ENCODE assay signal across 10 mouse cellular contexts in genomic region chr10:22172431-22173334, GRCm38 (mm10). TPM values are rescaled to one million over a fixed set of nuclear protein-coding genes. Genes with fewer than 3 reads are reported as not detected.
DNase-seq lines count a peak whose midpoint lies in the region; ATAC-seq and TF ChIP-seq lines count a peak whose summit lies in the region.
"Not testable (repeated sequence)": the region's sequence is repeated elsewhere in the genome, so short reads cannot be mapped to it uniquely, and the experiment has no call there.
"Had no signal": no experiment of that assay in that cellular context is flagged by ENCODE, and none has a peak within 500 bp of the region (broad histone marks: within the 10 kb centered on the region; RNA-seq: fewer than 3 reads in every experiment).

No protein-coding gene starts in this region.

- H3K27me3 ChIP-seq in embryonic facial prominence, embryonic 14.5 days (replicated peaks; ENCODE audit: control insufficient read depth, insufficient read depth, low read length); forebrain, embryonic 16.5 days (replicated peaks; ENCODE audit: control insufficient read depth, insufficient read depth, low read length); heart, embryonic 14.5 days (ENCODE audit: control insufficient read depth, insufficient read depth, low read length); hindbrain, embryonic 16.5 days (replicated peaks; ENCODE audit: control insufficient read depth, insufficient read depth, low read length); kidney, postnatal 0 days (ENCODE audit: insufficient read depth, low read length); liver, postnatal 0 days (ENCODE audit: insufficient read depth, low read length); midbrain, embryonic 12.5 days; stomach, embryonic 16.5 days (ENCODE audit: control insufficient read depth, insufficient read depth, low read length): not testable (repeated sequence)

- not testable (repeated sequence) for TF ChIP-seq CTCF in kidney, postnatal 0 days (IDR thresholded peaks at IDR 0.05; ENCODE audit: low read depth); liver, postnatal 0 days (IDR thresholded peaks at IDR 0.05; ENCODE audit: low read depth)

- H3K27ac ChIP-seq in embryonic facial prominence, embryonic 14.5 days (replicated peaks; ENCODE audit: low read depth, low read length); forebrain, embryonic 16.5 days (ENCODE audit: low read length); heart, embryonic 14.5 days (replicated peaks in 1 of 2; ENCODE audit: control insufficient read depth in 1 of 2, insufficient read depth in 1 of 2, low read depth in 2 of 2, low read length in 2 of 2); hindbrain, embryonic 16.5 days (ENCODE audit: low read depth, low read length); kidney, postnatal 0 days; liver, postnatal 0 days (ENCODE audit: low read depth); midbrain, embryonic 12.5 days (replicated peaks); stomach, embryonic 16.5 days (ENCODE audit: low read length): not testable (repeated sequence)

- H3K36me3 ChIP-seq in embryonic facial prominence, embryonic 14.5 days (ENCODE audit: control insufficient read depth, insufficient read depth, low read length); forebrain, embryonic 16.5 days (ENCODE audit: control insufficient read depth, insufficient read depth); heart, embryonic 14.5 days (ENCODE audit: control insufficient read depth, insufficient read depth, low read length); hindbrain, embryonic 16.5 days (ENCODE audit: control insufficient read depth, insufficient read depth, low read length); kidney, postnatal 0 days (ENCODE audit: insufficient read depth, low read length); liver, postnatal 0 days (replicated peaks; ENCODE audit: insufficient read depth, low read length); midbrain, embryonic 12.5 days; stomach, embryonic 16.5 days (ENCODE audit: control insufficient read depth, insufficient read depth, low read length): not testable (repeated sequence)

- not testable (repeated sequence) for H3K9ac ChIP-seq in embryonic facial prominence, embryonic 14.5 days (ENCODE audit: low read depth, low read length); forebrain, embryonic 16.5 days (replicated peaks; ENCODE audit: low read depth, low read length); heart, embryonic 14.5 days (ENCODE audit: low read length); hindbrain, embryonic 16.5 days (ENCODE audit: low read depth, low read length); kidney, postnatal 0 days (ENCODE audit: low read depth, low read length); liver, postnatal 0 days (replicated peaks); midbrain, embryonic 12.5 days (replicated peaks); stomach, embryonic 16.5 days (ENCODE audit: low read length)

- TF ChIP-seq EP300 in liver, postnatal 0 days (IDR thresholded peaks at IDR 0.05; ENCODE audit: low read depth) = not testable (repeated sequence)

- not testable (repeated sequence) for H3K4me1 ChIP-seq in embryonic facial prominence, embryonic 14.5 days (ENCODE audit: control insufficient read depth, insufficient read depth, low read length); forebrain, embryonic 16.5 days (replicated peaks; ENCODE audit: control insufficient read depth, insufficient read depth, low read length); heart, embryonic 14.5 days (ENCODE audit: control insufficient read depth in 2 of 2, insufficient read depth in 2 of 2, low read length in 2 of 2); hindbrain, embryonic 16.5 days (ENCODE audit: control insufficient read depth, insufficient read depth, low read depth, low read length); kidney, postnatal 0 days (replicated peaks; ENCODE audit: insufficient read depth, low read length); liver, postnatal 0 days (ENCODE audit: insufficient read depth); midbrain, embryonic 12.5 days; stomach, embryonic 16.5 days (ENCODE audit: control insufficient read depth, insufficient read depth, low read length)

- ATAC-seq in embryonic facial prominence, embryonic 14.5 days (ENCODE audit: low read depth); heart, embryonic 14.5 days (ENCODE audit: insufficient number of reproducible peaks, insufficient read depth, low FRiP score, low read depth); hindbrain, embryonic 16.5 days; kidney, postnatal 0 days (replicated peaks; ENCODE audit: low FRiP score, low read depth): not testable (repeated sequence)
- ATAC-seq in forebrain, embryonic 16.5 days = 0 out of 2 replicates have a peak, but pooled peaks have one; percentile 15
- peak; percentile 51 for ATAC-seq in liver, postnatal 0 days
- ATAC-seq in midbrain, embryonic 12.5 days (ENCODE audit: low FRiP score, low read depth) = 0 out of 2 replicates have a peak, but pooled peaks have one; percentile 6
- ATAC-seq in stomach, embryonic 16.5 days (ENCODE audit: insufficient read depth, low FRiP score) = peak; percentile 21; the same call in 1 of the 2 replicates

- H3K4me2 ChIP-seq in embryonic facial prominence, embryonic 14.5 days (ENCODE audit: low read depth, low read length) = peak overlapping the region; percentile 41
- peak overlapping the region; percentile 9; the same call in 1 of the 2 replicates for H3K4me2 ChIP-seq in forebrain, embryonic 16.5 days (ENCODE audit: low read length)
- H3K4me2 ChIP-seq in heart, embryonic 14.5 days (ENCODE audit: low read length) = peak overlapping the region; percentile 44
- peak overlapping the region; percentile 21; the same call in 1 of the 2 replicates for H3K4me2 ChIP-seq in hindbrain, embryonic 16.5 days (ENCODE audit: low read length)
- peak overlapping the region; percentile 31 for H3K4me2 ChIP-seq in kidney, postnatal 0 days (ENCODE audit: low read length)
- not testable (repeated sequence) for H3K4me2 ChIP-seq in liver, postnatal 0 days (ENCODE audit: low read depth, low read length)
- H3K4me2 ChIP-seq in midbrain, embryonic 12.5 days (replicated peaks) = peak overlapping the region; percentile 34
- peak overlapping the region; percentile 41; the same call in 1 of the 2 replicates for H3K4me2 ChIP-seq in stomach, embryonic 16.5 days (ENCODE audit: low read depth, low read length)

- not testable (repeated sequence) for H3K9me3 ChIP-seq in embryonic facial prominence, embryonic 14.5 days (ENCODE audit: control insufficient read depth, low read length); forebrain, embryonic 16.5 days (ENCODE audit: control insufficient read depth, low read length); heart, embryonic 14.5 days (ENCODE audit: control insufficient read depth, low read length); hindbrain, embryonic 16.5 days (ENCODE audit: control insufficient read depth, low read length); kidney, postnatal 0 days (replicated peaks; ENCODE audit: low read length); liver, postnatal 0 days (ENCODE audit: low read length); midbrain, embryonic 12.5 days; stomach, embryonic 16.5 days (replicated peaks; ENCODE audit: control insufficient read depth, low read length)

- WGBS in embryonic facial prominence, embryonic 14.5 days = 65% methylated on average over 4 of the region's 5 CpGs
- WGBS in forebrain, embryonic 16.5 days = 55% methylated on average over 4 of the region's 5 CpGs
- 55% methylated on average over 4 of the region's 5 CpGs for WGBS in heart, embryonic 14.5 days
- WGBS in hindbrain, embryonic 16.5 days = 65% methylated on average over 4 of the region's 5 CpGs
- WGBS in kidney, postnatal 0 days = 68% methylated on average over 4 of the region's 5 CpGs
- 67% methylated on average over 4 of the region's 5 CpGs for WGBS in liver, postnatal 0 days (ENCODE audit: insufficient replicate concordance)
- WGBS in midbrain, embryonic 12.5 days = 57% methylated on average over 4 of the region's 5 CpGs
- 37% methylated on average over 4 of the region's 5 CpGs for WGBS in stomach, embryonic 16.5 days

- not testable (repeated sequence) for DNase-seq in embryonic facial prominence, embryonic 14.5 days (ENCODE audit: low spot score); kidney, postnatal 0 days (ENCODE audit: low spot score); liver, postnatal 0 days

- not testable (repeated sequence) for H3K4me3 ChIP-seq in embryonic facial prominence, embryonic 14.5 days (ENCODE audit: low read depth, low read length); forebrain, embryonic 16.5 days (replicated peaks; ENCODE audit: low read length); hindbrain, embryonic 16.5 days (ENCODE audit: low read length); kidney, postnatal 0 days (replicated peaks; ENCODE audit: low read depth, low read length); liver, postnatal 0 days (ENCODE audit: low read depth, low read length)
- peak overlapping the region in 1 of 2 experiments; percentile 13; a peak in 3 of 4 replicates for H3K4me3 ChIP-seq in heart, embryonic 14.5 days (ENCODE audit: control insufficient read depth in 1 of 2, insufficient read depth in 1 of 2, low read depth in 1 of 2, low read length in 2 of 2)
- 0 out of 2 replicates have a peak overlapping the region, but pooled peaks have one; percentile 13 for H3K4me3 ChIP-seq in midbrain, embryonic 12.5 days
- peak overlapping the region; percentile 16; the same call in 1 of the 2 replicates for H3K4me3 ChIP-seq in stomach, embryonic 16.5 days (replicated peaks; ENCODE audit: low read length)

RNA-seq across cellular contexts. Expression of gene H60b, which starts 14.3 kb away (rescaled TPM):
- polyA plus RNA-seq in embryonic facial prominence, embryonic 14.5 days (2014; fragmentation: Nextera tagmentation; extraction: Ambion mirVana) = 0.38 and 0.39 TPM in 2 replicates
- 0.31 and 0.42 TPM in 2 replicates for polyA plus RNA-seq in forebrain, embryonic 16.5 days (2015; fragmentation: Nextera tagmentation; extraction: Ambion mirVana)
- 0.19 and 0.75 TPM in 2 replicates for polyA plus RNA-seq in heart, embryonic 14.5 days (2014; fragmentation: Nextera tagmentation; extraction: Ambion mirVana)
- polyA plus RNA-seq in hindbrain, embryonic 16.5 days (2015; fragmentation: Nextera tagmentation; extraction: Ambion mirVana) = 0.15 and 0.24 TPM in 2 replicates
- polyA plus RNA-seq in kidney, postnatal 0 days (2015; fragmentation: Nextera tagmentation; extraction: Ambion mirVana) = 0.88 TPM in 2 replicates
- polyA plus RNA-seq in liver, postnatal 0 days (2015; fragmentation: Nextera tagmentation; extraction: Ambion mirVana) = not detected in 2 replicates
- 1.7 and 1.9 TPM in 2 replicates for polyA plus RNA-seq in midbrain, embryonic 12.5 days (2016; fragmentation: Nextera tagmentation; extraction: Ambion mirVana)
- polyA plus RNA-seq in stomach, embryonic 16.5 days (2015; fragmentation: Nextera tagmentation; extraction: Ambion mirVana) = 0.49 and 0.91 TPM in 2 replicates
- polyA plus RNA-seq: liver, embryonic 15.5 days had no signal

RNA-seq across cellular contexts. Expression of gene Raet1e, which starts 14.3 kb away (rescaled TPM):
- 5.4 and 6.7 TPM in 2 replicates for polyA plus RNA-seq in embryonic facial prominence, embryonic 14.5 days (2014; fragmentation: Nextera tagmentation; extraction: Ambion mirVana)
- polyA plus RNA-seq in forebrain, embryonic 16.5 days (2015; fragmentation: Nextera tagmentation; extraction: Ambion mirVana) = 0.71 and 0.86 TPM in 2 replicates
- 1.6 and 2.7 TPM in 2 replicates for polyA plus RNA-seq in heart, embryonic 14.5 days (2014; fragmentation: Nextera tagmentation; extraction: Ambion mirVana)
- polyA plus RNA-seq in hindbrain, embryonic 16.5 days (2015; fragmentation: Nextera tagmentation; extraction: Ambion mirVana) = 0.30 and 0.85 TPM in 2 replicates
- 6.8 and 7.2 TPM in 2 replicates for polyA plus RNA-seq in kidney, postnatal 0 days (2015; fragmentation: Nextera tagmentation; extraction: Ambion mirVana)
- polyA plus RNA-seq in liver, postnatal 0 days (2015; fragmentation: Nextera tagmentation; extraction: Ambion mirVana) = 2.1 and 2.8 TPM in 2 replicates
- 8.5 and 10.3 TPM in 2 replicates for polyA plus RNA-seq in midbrain, embryonic 12.5 days (2016; fragmentation: Nextera tagmentation; extraction: Ambion mirVana)
- 7.9 and 8.7 TPM in 2 replicates for polyA plus RNA-seq in stomach, embryonic 16.5 days (2015; fragmentation: Nextera tagmentation; extraction: Ambion mirVana)
- polyA plus RNA-seq: midbrain, postnatal 0 days had no signal

RNA-seq across cellular contexts. Expression of gene E030030I06Rik, which starts 23.6 kb away (rescaled TPM):
- 14.3 and 16.1 TPM in 2 replicates for polyA plus RNA-seq in embryonic facial prominence, embryonic 14.5 days (2014; fragmentation: Nextera tagmentation; extraction: Ambion mirVana)
- polyA plus RNA-seq in forebrain, embryonic 16.5 days (2015; fragmentation: Nextera tagmentation; extraction: Ambion mirVana) = 2.3 and 4.0 TPM in 2 replicates
- polyA plus RNA-seq in heart, embryonic 14.5 days (2014; fragmentation: Nextera tagmentation; extraction: Ambion mirVana) = 12.9 and 20.7 TPM in 2 replicates
- 2.0 and 2.2 TPM in 2 replicates for polyA plus RNA-seq in hindbrain, embryonic 16.5 days (2015; fragmentation: Nextera tagmentation; extraction: Ambion mirVana)
- polyA plus RNA-seq in kidney, postnatal 0 days (2015; fragmentation: Nextera tagmentation; extraction: Ambion mirVana) = 37.1 and 37.8 TPM in 2 replicates
- polyA plus RNA-seq in liver, postnatal 0 days (2015; fragmentation: Nextera tagmentation; extraction: Ambion mirVana) = 6.8 and 8.2 TPM in 2 replicates
- 18.2 and 24.7 TPM in 2 replicates for polyA plus RNA-seq in midbrain, embryonic 12.5 days (2016; fragmentation: Nextera tagmentation; extraction: Ambion mirVana)
- 18.7 and 18.9 TPM in 2 replicates for polyA plus RNA-seq in stomach, embryonic 16.5 days (2015; fragmentation: Nextera tagmentation; extraction: Ambion mirVana)
